Mouse (Mus musculus): ENCODE data around the gene Farp1. TPM values are rescaled to one million over a fixed set of nuclear protein-coding genes. Genes with fewer than 3 reads are reported as not detected.

Farp1 gene
- polyA plus RNA-seq, 1 experiment from 2014 or later = 3.7 TPM

GRCm38 (mm10) chr14:121107707-121108285 lies 72.8 kb downstream of the Farp1 start:
- Histone ChIP-seq H3K36me3 (ENCODE audit: control insufficient read depth, insufficient read depth) (no peaks in the 10 kb centered on the region), H3K4me1 (ENCODE audit: control insufficient read depth, low read depth, low read length) (peaks cover 6% of the 10 kb centered on the region), H3K4me3 (ENCODE audit: low read depth, low read length) (no peak overlapping the region), H3K27me3 (ENCODE audit: control insufficient read depth, insufficient read depth, low read depth, low read length) (no peaks in the 10 kb centered on the region), H3K9me3 (replicated peaks; ENCODE audit: control insufficient read depth, low read length) (no peaks in the 10 kb centered on the region), H3K27ac (ENCODE audit: low read length) (no peak overlapping the region), H3K4me2 (ENCODE audit: low read depth, low read length) (no peak overlapping the region), H3K9ac (ENCODE audit: low read depth, low read length) (no peak overlapping the region)
- 74% methylated on average over 10 of the region's 10 CpGs for WGBS (ENCODE audit: insufficient replicate concordance)
- no peak for ATAC-seq (ENCODE audit: low read depth)

DNA sequence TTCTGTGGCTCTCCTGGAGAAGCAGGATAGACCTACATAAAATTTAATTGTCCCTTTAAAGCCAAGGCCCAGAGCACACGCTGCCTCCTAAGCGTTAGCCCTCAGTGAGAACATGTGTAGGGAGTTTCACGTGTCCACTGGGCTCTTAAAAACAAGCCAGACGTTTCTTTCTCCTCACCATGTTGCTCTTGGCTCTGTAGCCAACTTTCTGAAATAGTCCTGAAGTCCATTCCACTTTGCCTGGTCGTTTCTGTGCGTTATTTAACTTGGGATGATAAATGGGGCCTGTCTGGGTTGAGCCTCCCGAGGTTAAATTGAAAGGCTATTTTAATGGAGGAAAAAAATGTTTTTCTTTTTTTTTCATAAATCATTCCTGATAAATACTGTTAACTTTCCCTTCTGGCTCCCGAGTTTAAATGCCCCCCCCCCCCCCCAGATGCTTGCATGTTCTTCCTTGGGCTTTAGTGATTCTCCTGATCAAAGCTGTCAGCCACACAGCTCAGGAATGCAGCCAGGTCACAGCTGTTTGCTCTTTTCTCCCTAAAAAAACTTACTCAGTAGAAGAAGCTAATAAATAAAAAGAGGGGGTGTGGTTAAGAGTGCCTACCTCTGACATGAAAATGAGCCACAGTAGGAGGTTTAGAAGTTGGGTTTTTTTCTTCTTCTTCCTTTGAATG lies 73.6 kb downstream of the Farp1 start:
- 40% methylated on average over 8 of the region's 8 CpGs for WGBS (ENCODE audit: insufficient replicate concordance)
- Histone ChIP-seq H3K4me1 (ENCODE audit: control insufficient read depth, low read depth, low read length) (peaks cover 6% of the 10 kb centered on the region), H3K4me2 (ENCODE audit: low read depth, low read length) (no peak overlapping the region), H3K36me3 (ENCODE audit: control insufficient read depth, insufficient read depth) (no peaks in the 10 kb centered on the region), H3K9ac (ENCODE audit: low read depth, low read length) (no peak overlapping the region), H3K4me3 (ENCODE audit: low read depth, low read length) (no peak overlapping the region), H3K27ac (ENCODE audit: low read length) (peak overlapping the region; percentile 45), H3K27me3 (ENCODE audit: control insufficient read depth, insufficient read depth, low read depth, low read length) (no peaks in the 10 kb centered on the region), H3K9me3 (replicated peaks; ENCODE audit: control insufficient read depth, low read length) (no peaks in the 10 kb centered on the region)
- 0 out of 2 replicates have a peak, but pooled peaks have one; percentile 16 for ATAC-seq (ENCODE audit: low read depth)

DNA sequence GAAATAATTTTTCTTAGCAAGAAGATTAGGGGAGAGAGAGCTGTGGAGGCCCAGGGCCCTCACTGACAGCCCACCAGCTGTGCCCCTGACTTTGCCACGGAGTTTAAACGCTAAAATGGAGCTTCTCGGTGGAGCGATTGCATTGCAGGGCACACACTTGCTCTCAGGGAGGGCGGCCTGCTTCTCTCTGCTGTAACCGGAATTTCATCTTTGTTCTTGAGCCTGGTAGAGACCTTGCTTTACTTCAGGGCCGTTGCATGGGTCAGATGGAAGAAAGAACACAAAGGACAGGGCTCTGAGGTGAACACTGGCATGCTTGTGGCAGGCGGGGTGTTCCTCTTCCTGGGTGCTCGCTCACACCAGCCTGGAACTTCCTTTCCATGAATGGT lies 74.1 kb downstream of the Farp1 start:
- no peak overlapping the region for H3K4me2 ChIP-seq (ENCODE audit: low read depth, low read length)
- WGBS (ENCODE audit: insufficient replicate concordance) = 51% methylated on average over 9 of the region's 9 CpGs

GRCm38 (mm10) chr14:121110492-121111267 lies 75.7 kb downstream of the Farp1 start:
- ATAC-seq (ENCODE audit: low read depth) = peak; percentile 53; the same call in 1 of the 2 replicates
- Histone ChIP-seq H3K4me1 (ENCODE audit: control insufficient read depth, low read depth, low read length) (peaks cover 6% of the 10 kb centered on the region), H3K27ac (ENCODE audit: low read length) (no peak overlapping the region), H3K27me3 (ENCODE audit: control insufficient read depth, insufficient read depth, low read depth, low read length) (no peaks in the 10 kb centered on the region), H3K9me3 (replicated peaks; ENCODE audit: control insufficient read depth, low read length) (no peaks in the 10 kb centered on the region), H3K4me2 (ENCODE audit: low read depth, low read length) (no peak overlapping the region), H3K4me3 (ENCODE audit: low read depth, low read length) (no peak overlapping the region), H3K36me3 (ENCODE audit: control insufficient read depth, insufficient read depth) (no peaks in the 10 kb centered on the region), H3K9ac (ENCODE audit: low read depth, low read length) (no peak overlapping the region)
- 59% methylated on average over 13 of the region's 13 CpGs for WGBS (ENCODE audit: insufficient replicate concordance)

More for the DNA sequence above, 74.1 kb downstream of the Farp1 start:
- Histone ChIP-seq H3K4me1 (ENCODE audit: control insufficient read depth, low read depth, low read length) (peaks cover 6% of the 10 kb centered on the region), H3K9me3 (replicated peaks; ENCODE audit: control insufficient read depth, low read length) (no peaks in the 10 kb centered on the region), H3K27ac (ENCODE audit: low read length) (peak overlapping the region; percentile 33; the same call in 1 of the 2 replicates), H3K36me3 (ENCODE audit: control insufficient read depth, insufficient read depth) (no peaks in the 10 kb centered on the region), H3K4me3 (ENCODE audit: low read depth, low read length) (no peak overlapping the region), H3K27me3 (ENCODE audit: control insufficient read depth, insufficient read depth, low read depth, low read length) (no peaks in the 10 kb centered on the region), H3K9ac (ENCODE audit: low read depth, low read length) (no peak overlapping the region)
- no peak for ATAC-seq (ENCODE audit: low read depth)

DNA sequence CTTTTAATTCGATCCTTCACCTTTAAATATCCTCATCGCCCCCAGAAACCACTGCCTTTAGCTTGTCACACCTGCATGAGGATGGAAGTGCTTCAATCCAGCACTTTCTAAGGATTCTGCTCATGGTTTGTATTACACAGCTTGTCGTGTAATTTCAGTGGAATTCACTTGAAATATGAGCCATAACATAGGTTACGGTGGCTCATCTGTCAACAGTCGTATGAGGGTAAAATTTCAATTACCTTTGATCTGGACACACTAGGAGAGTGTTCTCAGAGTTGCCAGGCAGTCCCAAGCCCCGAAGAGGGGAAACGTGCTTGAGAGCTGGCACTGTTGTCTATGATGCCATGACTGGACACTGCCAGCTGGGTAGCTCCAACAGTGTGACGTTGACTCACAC lies 77.1 kb downstream of the Farp1 start:
- no peaks in the 10 kb centered on the region for H3K27me3 ChIP-seq (ENCODE audit: control insufficient read depth, insufficient read depth, low read depth, low read length)
- H3K9ac ChIP-seq (ENCODE audit: low read depth, low read length) = no peak overlapping the region
- no peak overlapping the region for H3K27ac ChIP-seq (ENCODE audit: low read length)
- no peaks in the 10 kb centered on the region for H3K9me3 ChIP-seq (replicated peaks; ENCODE audit: control insufficient read depth, low read length)
- H3K4me2 ChIP-seq (ENCODE audit: low read depth, low read length) = no peak overlapping the region
- 73% methylated on average over 8 of the region's 8 CpGs for WGBS (ENCODE audit: insufficient replicate concordance)
- ATAC-seq (ENCODE audit: low read depth) = no peak
- H3K36me3 ChIP-seq (ENCODE audit: control insufficient read depth, insufficient read depth) = no peaks in the 10 kb centered on the region
- H3K4me1 ChIP-seq (ENCODE audit: control insufficient read depth, low read depth, low read length) = peaks cover 6% of the 10 kb centered on the region
- no peak overlapping the region for H3K4me3 ChIP-seq (ENCODE audit: low read depth, low read length)

DNA sequence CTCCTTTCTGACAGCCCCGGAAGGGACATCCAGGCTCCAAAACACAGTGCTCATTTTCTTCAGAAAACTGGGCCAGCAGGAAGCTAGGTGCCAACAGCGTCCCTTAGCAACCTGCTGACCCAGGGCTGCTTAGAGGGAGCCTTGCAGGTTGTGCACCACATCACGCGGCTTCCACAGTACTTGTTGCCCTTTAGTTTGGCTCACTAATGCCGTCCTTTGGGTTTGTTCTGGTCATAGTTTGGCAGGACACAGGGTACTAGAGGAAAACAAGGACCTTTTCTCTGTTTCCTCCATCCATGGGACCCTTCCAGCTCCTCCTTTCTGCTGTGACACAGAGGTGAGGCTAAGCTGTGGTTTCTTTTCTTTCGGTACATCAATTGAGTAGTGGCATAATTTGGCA lies 78.8 kb downstream of the Farp1 start:
- H3K27ac ChIP-seq (ENCODE audit: low read length) = no peak overlapping the region
- H3K9me3 ChIP-seq (replicated peaks; ENCODE audit: control insufficient read depth, low read length) = no peaks in the 10 kb centered on the region
- H3K4me2 ChIP-seq (ENCODE audit: low read depth, low read length) = no peak overlapping the region
- H3K9ac ChIP-seq (ENCODE audit: low read depth, low read length) = no peak overlapping the region
- no peaks in the 10 kb centered on the region for H3K36me3 ChIP-seq (ENCODE audit: control insufficient read depth, insufficient read depth)
- ATAC-seq (ENCODE audit: low read depth) = no peak
- WGBS (ENCODE audit: insufficient replicate concordance) = 74% methylated on average over 6 of the region's 6 CpGs
- H3K4me3 ChIP-seq (ENCODE audit: low read depth, low read length) = no peak overlapping the region
- H3K4me1 ChIP-seq (ENCODE audit: control insufficient read depth, low read depth, low read length) = peaks cover 4% of the 10 kb centered on the region
- no peaks in the 10 kb centered on the region for H3K27me3 ChIP-seq (ENCODE audit: control insufficient read depth, insufficient read depth, low read depth, low read length)

GRCm38 (mm10) chr14:121116696-121117095 lies 81.7 kb downstream of the Farp1 start:
- Histone ChIP-seq H3K4me2 (ENCODE audit: low read depth, low read length) (no peak overlapping the region), H3K4me1 (ENCODE audit: control insufficient read depth, low read depth, low read length) (no peaks in the 10 kb centered on the region), H3K9me3 (replicated peaks; ENCODE audit: control insufficient read depth, low read length) (no peaks in the 10 kb centered on the region), H3K4me3 (ENCODE audit: low read depth, low read length) (no peak overlapping the region), H3K9ac (ENCODE audit: low read depth, low read length) (no peak overlapping the region), H3K27me3 (ENCODE audit: control insufficient read depth, insufficient read depth, low read depth, low read length) (no peaks in the 10 kb centered on the region), H3K27ac (ENCODE audit: low read length) (no peak overlapping the region), H3K36me3 (ENCODE audit: control insufficient read depth, insufficient read depth) (no peaks in the 10 kb centered on the region)
- ATAC-seq (ENCODE audit: low read depth) = no peak
- 62% methylated on average over 4 of the region's 4 CpGs for WGBS (ENCODE audit: insufficient replicate concordance)

GRCm38 (mm10) chr14:121118860-121119259 lies 83.9 kb downstream of the Farp1 start:
- Histone ChIP-seq H3K9ac (ENCODE audit: low read depth, low read length) (no peak overlapping the region), H3K36me3 (ENCODE audit: control insufficient read depth, insufficient read depth) (no peaks in the 10 kb centered on the region), H3K4me2 (ENCODE audit: low read depth, low read length) (no peak overlapping the region), H3K27ac (ENCODE audit: low read length) (no peak overlapping the region), H3K9me3 (replicated peaks; ENCODE audit: control insufficient read depth, low read length) (no peaks in the 10 kb centered on the region), H3K4me1 (ENCODE audit: control insufficient read depth, low read depth, low read length) (no peaks in the 10 kb centered on the region; the same call in 1 of the 2 replicates), H3K4me3 (ENCODE audit: low read depth, low read length) (no peak overlapping the region), H3K27me3 (ENCODE audit: control insufficient read depth, insufficient read depth, low read depth, low read length) (no peaks in the 10 kb centered on the region)
- 58% methylated on average over 7 of the region's 7 CpGs for WGBS (ENCODE audit: insufficient replicate concordance)
- no peak for ATAC-seq (ENCODE audit: low read depth)

GRCm38 (mm10) chr14:121121664-121122063 lies 86.7 kb downstream of the Farp1 start:
- no peak overlapping the region for H3K4me3 ChIP-seq (ENCODE audit: low read depth, low read length)
- no peaks in the 10 kb centered on the region for H3K27me3 ChIP-seq (ENCODE audit: control insufficient read depth, insufficient read depth, low read depth, low read length)
- H3K9ac ChIP-seq (ENCODE audit: low read depth, low read length) = no peak overlapping the region
- H3K4me1 ChIP-seq (ENCODE audit: control insufficient read depth, low read depth, low read length) = no peaks in the 10 kb centered on the region; the same call in none of the 2 replicates
- 55% methylated on average over 3 of the region's 3 CpGs for WGBS (ENCODE audit: insufficient replicate concordance)
- H3K4me2 ChIP-seq (ENCODE audit: low read depth, low read length) = no peak overlapping the region
- H3K9me3 ChIP-seq (replicated peaks; ENCODE audit: control insufficient read depth, low read length) = no peaks in the 10 kb centered on the region
- no peaks in the 10 kb centered on the region for H3K36me3 ChIP-seq (ENCODE audit: control insufficient read depth, insufficient read depth)
- no peak overlapping the region for H3K27ac ChIP-seq (ENCODE audit: low read length)
- no peak for ATAC-seq (ENCODE audit: low read depth)
